Mouse (Mus musculus): ENCODE measurements around the gene Laptm5.

DNA sequence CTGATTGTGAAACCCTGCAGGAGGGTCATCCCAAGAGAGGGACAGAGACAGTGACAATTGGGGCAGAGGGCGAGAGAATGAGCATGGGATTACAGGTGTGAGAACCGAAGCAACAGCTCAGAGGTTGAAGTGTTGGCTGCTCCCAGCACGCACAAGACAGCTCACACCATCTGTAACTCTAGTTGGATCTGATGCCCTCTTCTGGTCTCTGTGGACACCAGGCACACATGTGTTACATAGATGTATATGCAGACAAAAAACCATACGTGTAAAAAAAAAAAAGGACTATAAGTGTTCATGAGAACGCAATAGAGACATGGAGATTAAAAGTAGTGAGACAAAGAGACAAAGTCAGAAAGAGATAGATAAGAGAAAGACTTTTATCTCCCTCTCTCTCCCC lies 44.1 kb upstream of the Laptm5 start:
- TF ChIP-seq CTCF (conservative IDR thresholded peaks at IDR 0.05; ENCODE audit: low read length) (no peak), NANOG (IDR thresholded peaks at IDR 0.05; ENCODE audit: borderline replicate concordance, low read length) (no peak), POU5F1 (IDR thresholded peaks at IDR 0.05; ENCODE audit: borderline replicate concordance, low read length) (no peak)
